Mouse (Mus musculus) kidney, postnatal 25 days (tissue): Measurements from ENCODE around the gene 2410015M20Rik.

Experiments used
- DNase-seq, 2 experiments: peaks; one replicate each; pipeline ENCODE4 v3.0.0; 2021; ENCODE audit warnings: mixed read lengths in 2 of 2

2410015M20Rik gene

GRCm38 (mm10) chr17:56570287-56570686, 39.3 kb downstream of the 2410015M20Rik start:
- DNase-seq, result no peak

- no peak for DNase-seq
Measured at GRCm38 (mm10) chr17:56567370-56567769, 42.2 kb downstream of the 2410015M20Rik start.

- DNase-seq, result no peak
Measured at GRCm38 (mm10) chr17:56566918-56567317, 42.7 kb downstream of the 2410015M20Rik start.

- DNase-seq, result no peak
Measured at GRCm38 (mm10) chr17:56566293-56566692, 43.3 kb downstream of the 2410015M20Rik start.

- no peak for DNase-seq
Measured at GRCm38 (mm10) chr17:56561866-56562265, 47.7 kb downstream of the 2410015M20Rik start.

GRCm38 (mm10) chr17:56560131-56560530, 49.4 kb downstream of the 2410015M20Rik start:
- DNase-seq, result no peak

GRCm38 (mm10) chr17:56559386-56559785, 50.2 kb downstream of the 2410015M20Rik start:
- no peak for DNase-seq

GRCm38 (mm10) chr17:56558448-56558847, 51.1 kb downstream of the 2410015M20Rik start:
- peak; percentile 65 to 70 for DNase-seq
